Mouse (Mus musculus): Measurements from ENCODE around the gene Lyl1. TPM values are rescaled to one million over a fixed set of nuclear protein-coding genes. Genes with fewer than 3 reads are reported as not detected.
A peak's percentile ranks its signal among the peaks of the same experiment; 100 is the strongest.

The Lyl1 gene
- polyA plus RNA-seq, 1 experiment from 2014 or later = 2.1 TPM

- Histone ChIP-seq H3K4me2 (replicated peaks) (no peak overlapping the region), H3K4me3 (no peak overlapping the region), H3K27ac (replicated peaks) (peak overlapping the region; percentile 94), H3K9me3 (no peaks in the 10 kb centered on the region), H3K36me3 (peaks cover 11% of the 10 kb centered on the region; the same call in 1 of the 2 replicates), H3K4me1 (peaks cover 98% of the 10 kb centered on the region), H3K27me3 (no peaks in the 10 kb centered on the region), H3K9ac (replicated peaks) (peak overlapping the region; percentile 39)
- no peak for ATAC-seq (replicated peaks)
- 57% methylated on average over 11 of the region's 11 CpGs for WGBS
Measured at GRCm38 (mm10) chr8:84731371-84732177, 30.3 kb downstream of the Lyl1 start.

- H3K27ac ChIP-seq (replicated peaks) = peak overlapping the region; percentile 94
- ATAC-seq (replicated peaks) = no peak
- H3K36me3 ChIP-seq = peaks cover 2% of the 10 kb centered on the region; the same call in 1 of the 2 replicates
- peak overlapping the region; percentile 31; the same call in 1 of the 2 replicates for H3K9ac ChIP-seq (replicated peaks)
- H3K4me3 ChIP-seq = no peak overlapping the region
- WGBS = 45% methylated on average over 5 of the region's 5 CpGs
- no peaks in the 10 kb centered on the region for H3K9me3 ChIP-seq
- no peaks in the 10 kb centered on the region for H3K27me3 ChIP-seq
- 0 out of 2 replicates have a peak overlapping the region, but pooled peaks have one; percentile 0 for H3K4me2 ChIP-seq (replicated peaks)
- H3K4me1 ChIP-seq = peaks cover 100% of the 10 kb centered on the region
Measured at GRCm38 (mm10) chr8:84732545-84732944, 31.3 kb downstream of the Lyl1 start.

- H3K27ac ChIP-seq (replicated peaks) = peak overlapping the region; percentile 94
- 0 out of 2 replicates have a peak overlapping the region, but pooled peaks have one; percentile 0 for H3K4me2 ChIP-seq (replicated peaks)
- no peak overlapping the region for H3K4me3 ChIP-seq
- H3K9ac ChIP-seq (replicated peaks) = peak overlapping the region; percentile 31
- WGBS = 61% methylated on average over 6 of the region's 6 CpGs
- H3K4me1 ChIP-seq = peaks cover 100% of the 10 kb centered on the region
- no peak for ATAC-seq (replicated peaks)
- H3K36me3 ChIP-seq = no peaks in the 10 kb centered on the region
- no peaks in the 10 kb centered on the region for H3K9me3 ChIP-seq
- no peaks in the 10 kb centered on the region for H3K27me3 ChIP-seq
Measured at GRCm38 (mm10) chr8:84732996-84733395, 31.7 kb downstream of the Lyl1 start.

- H3K4me2 ChIP-seq (replicated peaks) = no peak overlapping the region
- no peak for ATAC-seq (replicated peaks)
- no peak overlapping the region; the same call in 1 of the 2 replicates for H3K9ac ChIP-seq (replicated peaks)
- H3K4me1 ChIP-seq = peaks cover 100% of the 10 kb centered on the region
- peak overlapping the region; percentile 94 for H3K27ac ChIP-seq (replicated peaks)
- 79% methylated on average over 6 of the region's 6 CpGs for WGBS
- no peaks in the 10 kb centered on the region for H3K27me3 ChIP-seq
- no peaks in the 10 kb centered on the region for H3K9me3 ChIP-seq
- H3K4me3 ChIP-seq = no peak overlapping the region
- no peaks in the 10 kb centered on the region for H3K36me3 ChIP-seq
Measured at GRCm38 (mm10) chr8:84733959-84734358, 32.7 kb downstream of the Lyl1 start.

- Histone ChIP-seq H3K4me2 (replicated peaks) (no peak overlapping the region), H3K4me3 (no peak overlapping the region), H3K4me1 (peaks cover 100% of the 10 kb centered on the region), H3K27ac (replicated peaks) (peak overlapping the region; percentile 94), H3K9ac (replicated peaks) (no peak overlapping the region), H3K9me3 (no peaks in the 10 kb centered on the region), H3K27me3 (no peaks in the 10 kb centered on the region), H3K36me3 (no peaks in the 10 kb centered on the region)
- no peak for ATAC-seq (replicated peaks)
- 76% methylated on average over 2 of the region's 2 CpGs for WGBS
Measured at GRCm38 (mm10) chr8:84734680-84735079, 33.4 kb downstream of the Lyl1 start.

- ATAC-seq (replicated peaks) = no peak
- Histone ChIP-seq H3K9ac (replicated peaks) (no peak overlapping the region), H3K9me3 (no peaks in the 10 kb centered on the region), H3K36me3 (no peaks in the 10 kb centered on the region), H3K27ac (replicated peaks) (peak overlapping the region; percentile 94), H3K27me3 (no peaks in the 10 kb centered on the region), H3K4me2 (replicated peaks) (no peak overlapping the region), H3K4me3 (no peak overlapping the region), H3K4me1 (peaks cover 100% of the 10 kb centered on the region)
- whole genome bisulfite sequencing = 37% methylated on average over 2 of the region's 2 CpGs
Measured at GRCm38 (mm10) chr8:84735597-84735996, 34.3 kb downstream of the Lyl1 start.

GRCm38 (mm10) chr8:84736521-84736920, 35.3 kb downstream of the Lyl1 start:
- Histone ChIP-seq H3K36me3 (no peaks in the 10 kb centered on the region), H3K9ac (replicated peaks) (no peak overlapping the region), H3K4me1 (peaks cover 100% of the 10 kb centered on the region), H3K4me2 (replicated peaks) (no peak overlapping the region), H3K27me3 (no peaks in the 10 kb centered on the region), H3K4me3 (no peak overlapping the region), H3K9me3 (no peaks in the 10 kb centered on the region), H3K27ac (replicated peaks) (peak overlapping the region; percentile 94)
- whole genome bisulfite sequencing = 82% methylated on average over 4 of the region's 4 CpGs
- no peak for ATAC-seq (replicated peaks)

GRCm38 (mm10) chr8:84737608-84738007, 36.4 kb downstream of the Lyl1 start:
- 2% methylated on average over 16 of the region's 16 CpGs for WGBS
- Histone ChIP-seq H3K4me2 (replicated peaks) (peak overlapping the region; percentile 25), H3K36me3 (no peaks in the 10 kb centered on the region), H3K27me3 (no peaks in the 10 kb centered on the region), H3K27ac (replicated peaks) (peak overlapping the region; percentile 82), H3K9ac (replicated peaks) (peak overlapping the region; percentile 27), H3K4me3 (0 out of 2 replicates have a peak overlapping the region, but pooled peaks have one; percentile 6), H3K4me1 (peaks cover 100% of the 10 kb centered on the region), H3K9me3 (no peaks in the 10 kb centered on the region)
- peak; percentile 12; the same call in 1 of the 2 replicates for ATAC-seq (replicated peaks)

GRCm38 (mm10) chr8:84738266-84738665, 37.0 kb downstream of the Lyl1 start:
- H3K27ac ChIP-seq (replicated peaks) = peak overlapping the region; percentile 82
- H3K9me3 ChIP-seq = no peaks in the 10 kb centered on the region
- H3K36me3 ChIP-seq = no peaks in the 10 kb centered on the region
- no peaks in the 10 kb centered on the region for H3K27me3 ChIP-seq
- WGBS = 11% methylated on average over 10 of the region's 10 CpGs
- no peak for ATAC-seq (replicated peaks)
- H3K4me3 ChIP-seq = no peak overlapping the region
- peaks cover 100% of the 10 kb centered on the region for H3K4me1 ChIP-seq
- peak overlapping the region; percentile 27 for H3K9ac ChIP-seq (replicated peaks)
- H3K4me2 ChIP-seq (replicated peaks) = peak overlapping the region; percentile 25; the same call in 1 of the 2 replicates

- Histone ChIP-seq H3K36me3 (no peaks in the 10 kb centered on the region), H3K9ac (replicated peaks) (peak overlapping the region; percentile 22), H3K27me3 (no peaks in the 10 kb centered on the region), H3K4me3 (no peak overlapping the region), H3K4me2 (replicated peaks) (peak overlapping the region; percentile 25; the same call in 1 of the 2 replicates), H3K4me1 (peaks cover 100% of the 10 kb centered on the region), H3K27ac (replicated peaks) (peak overlapping the region; percentile 82), H3K9me3 (no peaks in the 10 kb centered on the region)
- ATAC-seq (replicated peaks) = no peak
- WGBS = 40% methylated on average over 10 of the region's 10 CpGs
Measured at GRCm38 (mm10) chr8:84738715-84739400, 37.6 kb downstream of the Lyl1 start.

GRCm38 (mm10) chr8:84739401-84739742, 38.1 kb downstream of the Lyl1 start:
- H3K4me2 ChIP-seq (replicated peaks) = no peak overlapping the region
- no peaks in the 10 kb centered on the region for H3K36me3 ChIP-seq
- H3K27me3 ChIP-seq = no peaks in the 10 kb centered on the region
- ATAC-seq (replicated peaks) = no peak
- no peaks in the 10 kb centered on the region for H3K9me3 ChIP-seq
- peak overlapping the region; percentile 82 for H3K27ac ChIP-seq (replicated peaks)
- 0% methylated on average over 1 of the region's 1 CpGs for WGBS
- no peak overlapping the region for H3K4me3 ChIP-seq
- H3K4me1 ChIP-seq = peaks cover 100% of the 10 kb centered on the region
- H3K9ac ChIP-seq (replicated peaks) = no peak overlapping the region
